Mouse (Mus musculus): ENCODE measurements around the gene Ccdc149. TPM values are rescaled to one million over a fixed set of nuclear protein-coding genes. Genes with fewer than 3 reads are reported as not detected.

The Ccdc149 gene
- total RNA-seq, 2 experiments from 2014 or later = 69.6 to 80.8 TPM

GRCm38 (mm10) chr5:52450821-52451220 lies 20.5 kb downstream of the Ccdc149 start:
- DNase-seq (ENCODE audit: low spot score in 2 of 2) = no peak

- DNase-seq (ENCODE audit: low spot score in 2 of 2) = peak in 1 of 2 experiments; percentile 11
Measured at GRCm38 (mm10) chr5:52449187-52449586, 22.1 kb downstream of the Ccdc149 start.

GRCm38 (mm10) chr5:52440278-52440677 lies 31.0 kb downstream of the Ccdc149 start:
- DNase-seq (ENCODE audit: low spot score in 2 of 2) = no peak

GRCm38 (mm10) chr5:52438946-52439345 lies 32.4 kb downstream of the Ccdc149 start:
- DNase-seq (ENCODE audit: low spot score in 2 of 2) = no peak

- no peak for DNase-seq (ENCODE audit: low spot score in 2 of 2)
Measured at GRCm38 (mm10) chr5:52435533-52435932, 35.8 kb downstream of the Ccdc149 start.

- no peak for DNase-seq (ENCODE audit: low spot score in 2 of 2)
Measured at GRCm38 (mm10) chr5:52431276-52431844, 40.0 kb downstream of the Ccdc149 start.

GRCm38 (mm10) chr5:52429731-52430480 lies 41.4 kb downstream of the Ccdc149 start:
- no peak for DNase-seq (ENCODE audit: low spot score in 2 of 2)

GRCm38 (mm10) chr5:52428613-52429012 lies 42.7 kb downstream of the Ccdc149 start:
- no peak for DNase-seq (ENCODE audit: low spot score in 2 of 2)

- no peak for DNase-seq (ENCODE audit: low spot score in 2 of 2)
Measured at GRCm38 (mm10) chr5:52425819-52426218, 45.5 kb downstream of the Ccdc149 start.

GRCm38 (mm10) chr5:52423893-52424292 lies 47.4 kb downstream of the Ccdc149 start:
- DNase-seq (ENCODE audit: low spot score in 2 of 2) = no peak

- DNase-seq (ENCODE audit: low spot score in 2 of 2) = no peak
Measured at GRCm38 (mm10) chr5:52416485-52416884, 54.8 kb downstream of the Ccdc149 start.

- DNase-seq (ENCODE audit: low spot score in 2 of 2) = no peak
Measured at GRCm38 (mm10) chr5:52415917-52416316, 55.4 kb downstream of the Ccdc149 start.

GRCm38 (mm10) chr5:52415193-52415592 lies 56.1 kb downstream of the Ccdc149 start:
- no peak for DNase-seq (ENCODE audit: low spot score in 2 of 2)

GRCm38 (mm10) chr5:52411567-52411966 lies 59.8 kb downstream of the Ccdc149 start:
- no peak for DNase-seq (ENCODE audit: low spot score in 2 of 2)

- no peak for DNase-seq (ENCODE audit: low spot score in 2 of 2)
Measured at GRCm38 (mm10) chr5:52410197-52410596, 61.1 kb downstream of the Ccdc149 start.

- DNase-seq (ENCODE audit: low spot score in 2 of 2) = no peak
Measured at GRCm38 (mm10) chr5:52408668-52409315, 62.5 kb downstream of the Ccdc149 start.

- DNase-seq (ENCODE audit: low spot score in 2 of 2) = no peak
Measured at GRCm38 (mm10) chr5:52404373-52404772, 66.9 kb downstream of the Ccdc149 start.

GRCm38 (mm10) chr5:52393756-52394155 lies 77.6 kb downstream of the Ccdc149 start:
- DNase-seq (ENCODE audit: low spot score in 2 of 2) = no peak

GRCm38 (mm10) chr5:52391471-52391870 lies 79.8 kb downstream of the Ccdc149 start:
- DNase-seq (ENCODE audit: low spot score in 2 of 2) = peak; percentile 39 to 64

GRCm38 (mm10) chr5:52390381-52390780 lies 80.9 kb downstream of the Ccdc149 start:
- DNase-seq (ENCODE audit: low spot score in 2 of 2) = peak; percentile 58 to 62

GRCm38 (mm10) chr5:52388092-52388749 lies 83.1 kb downstream of the Ccdc149 start:
- DNase-seq (ENCODE audit: low spot score in 2 of 2) = peak in 1 of 2 experiments; percentile 55

- no peak for DNase-seq (ENCODE audit: low spot score in 2 of 2)
Measured at GRCm38 (mm10) chr5:52386016-52386415, 85.3 kb downstream of the Ccdc149 start.
